8 mouse cellular contexts compared by ENCODE assay signal in genomic region chr16:31592973-31593683, GRCm38 (mm10).
DNase-seq lines count a peak whose midpoint lies in the region; ATAC-seq and TF ChIP-seq lines count a peak whose summit lies in the region.

No protein-coding gene starts in this region.

- DNase-seq in kidney, postnatal 0 days (ENCODE audit: low spot score): peak; percentile 63
- no peak for DNase-seq in kidney, postnatal 25 days
- DNase-seq in adrenal gland, postnatal 25 days: peak; percentile 52
- DNase-seq in heart, adult 11 months: peak; percentile 98
- peak; percentile 82 for DNase-seq in lung, postnatal 0 days (ENCODE audit: low spot score)
- peak; percentile 59 for DNase-seq in yolk sac, embryonic 10.5 days (ENCODE audit: low spot score)
- DNase-seq in cerebellum, postnatal 36 days: no peak

- no peaks in the 10 kb centered on the region for H3K36me3 ChIP-seq in kidney, postnatal 0 days (ENCODE audit: insufficient read depth, low read length)
- no peaks in the 10 kb centered on the region for H3K36me3 ChIP-seq in intestine, embryonic 16.5 days (ENCODE audit: control insufficient read depth, insufficient read depth, low read length)
- no peaks in the 10 kb centered on the region for H3K36me3 ChIP-seq in lung, postnatal 0 days (ENCODE audit: insufficient read depth, low read length)

- no peak overlapping the region for H3K4me3 ChIP-seq in kidney, postnatal 0 days (replicated peaks; ENCODE audit: low read depth, low read length)
- H3K4me3 ChIP-seq in intestine, embryonic 16.5 days (ENCODE audit: low read length): no peak overlapping the region
- H3K4me3 ChIP-seq in lung, postnatal 0 days (ENCODE audit: low read depth, low read length): no peak overlapping the region

- H3K4me1 ChIP-seq in kidney, postnatal 0 days (replicated peaks; ENCODE audit: insufficient read depth, low read length): peaks cover 13% of the 10 kb centered on the region; the same call in 1 of the 2 replicates
- peaks cover 24% of the 10 kb centered on the region for H3K4me1 ChIP-seq in intestine, embryonic 16.5 days (ENCODE audit: control insufficient read depth, insufficient read depth, low read length)
- H3K4me1 ChIP-seq in lung, postnatal 0 days (ENCODE audit: insufficient read depth, low read depth, low read length): peaks cover 19% of the 10 kb centered on the region; the same call in 1 of the 2 replicates

- no peaks in the 10 kb centered on the region for H3K9me3 ChIP-seq in kidney, postnatal 0 days (replicated peaks; ENCODE audit: low read length)
- no peaks in the 10 kb centered on the region for H3K9me3 ChIP-seq in intestine, embryonic 16.5 days (ENCODE audit: control insufficient read depth, low read length)
- no peaks in the 10 kb centered on the region for H3K9me3 ChIP-seq in lung, postnatal 0 days (ENCODE audit: low read length)

- TF ChIP-seq CTCF in kidney, postnatal 0 days (IDR thresholded peaks at IDR 0.05; ENCODE audit: low read depth): no peak
- TF ChIP-seq CTCF in lung, postnatal 0 days (IDR thresholded peaks at IDR 0.05): no peak

- H3K27me3 ChIP-seq in kidney, postnatal 0 days (ENCODE audit: insufficient read depth, low read length): no peaks in the 10 kb centered on the region
- no peaks in the 10 kb centered on the region for H3K27me3 ChIP-seq in intestine, embryonic 16.5 days (replicated peaks; ENCODE audit: control insufficient read depth, insufficient read depth, low read length)
- no peaks in the 10 kb centered on the region for H3K27me3 ChIP-seq in lung, postnatal 0 days (replicated peaks; ENCODE audit: insufficient read depth, low read length)

- peak overlapping the region; percentile 63 for H3K27ac ChIP-seq in kidney, postnatal 0 days
- peak overlapping the region; percentile 27 for H3K27ac ChIP-seq in intestine, embryonic 16.5 days (ENCODE audit: low read length)
- peak overlapping the region; percentile 79 for H3K27ac ChIP-seq in lung, postnatal 0 days (ENCODE audit: low read length)

- TF ChIP-seq EP300 in lung, postnatal 0 days (IDR thresholded peaks at IDR 0.05): peak; percentile 64

- 34% methylated on average over 9 of the region's 9 CpGs for WGBS in kidney, postnatal 0 days
- 30% methylated on average over 9 of the region's 9 CpGs for WGBS in intestine, embryonic 16.5 days
- WGBS in lung, postnatal 0 days: 35% methylated on average over 9 of the region's 9 CpGs

- H3K9ac ChIP-seq in kidney, postnatal 0 days (ENCODE audit: low read depth, low read length): no peak overlapping the region
- 0 out of 2 replicates have a peak overlapping the region, but pooled peaks have one; percentile 21 for H3K9ac ChIP-seq in intestine, embryonic 16.5 days (ENCODE audit: low read depth, low read length)
- H3K9ac ChIP-seq in lung, postnatal 0 days (replicated peaks; ENCODE audit: low read depth): no peak overlapping the region

- H3K4me2 ChIP-seq in kidney, postnatal 0 days (ENCODE audit: low read length): no peak overlapping the region
- H3K4me2 ChIP-seq in intestine, embryonic 16.5 days (ENCODE audit: low read depth, low read length): no peak overlapping the region
- no peak overlapping the region for H3K4me2 ChIP-seq in lung, postnatal 0 days (replicated peaks; ENCODE audit: low read depth, low read length)

- ATAC-seq in kidney, postnatal 0 days (replicated peaks; ENCODE audit: low FRiP score, low read depth): no peak
- peak; percentile 60 for ATAC-seq in intestine, embryonic 16.5 days
- peak; percentile 30 for ATAC-seq in lung, postnatal 0 days

Comparison
In these comparisons a context has a peak if more than half of its experiments do, and no peak if none do; other contexts are left out.
1. DNase-seq: peak in kidney, postnatal 0 days (single experiment), adrenal gland, postnatal 25 days (single experiment), heart, adult 11 months (single experiment), lung, postnatal 0 days (single experiment) and yolk sac, embryonic 10.5 days (single experiment); none in kidney, postnatal 25 days (0 of 2) and cerebellum, postnatal 36 days (0 of 2).
2. H3K27ac ChIP-seq: peak in every context shown above with its lines; median percentile 79 in lung, postnatal 0 days; 63 in kidney, postnatal 0 days; 27 in intestine, embryonic 16.5 days.